Mouse (Mus musculus) liver, embryonic 14.5 days (tissue): ENCODE measurements at regions not wholly inside any gene's neighbourhood (a gene's known extent, or its start where the extent isn't known, plus 50 kb on each side); places are given as distances from the start of the nearest gene placed in this dataset.

Experiments
- CTCF ChIP-seq: IDR thresholded peaks from 2 replicates; pipeline ENCODE4 v1.5.1; 2016; ENCODE audit warnings: antibody characterized with exemption, low read depth, control low read depth
- EP300 ChIP-seq: IDR thresholded peaks from 2 replicates; pipeline ENCODE4 v1.6.1; 2016; ENCODE audit warnings: antibody characterized with exemption, low read depth

- no peak for TF ChIP-seq CTCF
- TF ChIP-seq EP300, result no peak
Observed at GRCm38 (mm10) chr3:133750606-133751005, 205.7 kb upstream of the Tet2 start.
